Mouse (Mus musculus) heart, embryonic 11.5 days (tissue): Measurements from ENCODE around the gene Zan. TPM values are rescaled to one million over a fixed set of nuclear protein-coding genes. Genes with fewer than 3 reads are reported as not detected.

ENCODE experiments used
- ATAC-seq: fragments of 200-750 bp; cut with Nextera tagmentation; replicated peaks from 2 replicates; pipeline ENCODE4 v1.8.0; 2017; ENCODE audit warnings: moderate library complexity; ENCODE audit not compliant: insufficient number of reproducible peaks, low FRiP score, low TSS enrichment
- H3K27ac ChIP-seq: fragments of 300-500 bp; sonication (generic); 2 replicates; pipeline ENCODE4 v1.5.1; 2014; ENCODE audit warnings: mild to moderate bottlenecking, low read depth, low read length
- H3K27me3 ChIP-seq: fragments of 300-500 bp; sonication (generic); 2 replicates; pipeline ENCODE4 v1.6.1; 2014; ENCODE audit warnings: mild to moderate bottlenecking, low read length, mixed read lengths; ENCODE audit not compliant: control insufficient read depth, insufficient read depth
- H3K36me3 ChIP-seq: fragments of 300-500 bp; sonication (generic); 2 replicates; pipeline ENCODE4 v1.6.1; 2014; ENCODE audit warnings: mild to moderate bottlenecking, low read length, moderate library complexity, mixed read lengths; ENCODE audit not compliant: control insufficient read depth, insufficient read depth
- H3K4me1 ChIP-seq: fragments of 300-500 bp; sonication (generic); 2 replicates; pipeline ENCODE4 v1.6.1; 2014; ENCODE audit warnings: low read length; ENCODE audit not compliant: control insufficient read depth, insufficient read depth
- H3K4me2 ChIP-seq: fragments of 300-500 bp; sonication (generic); 2 replicates; pipeline ENCODE4 v1.6.1; 2014; ENCODE audit warnings: mild to moderate bottlenecking, moderate library complexity
- H3K4me3 ChIP-seq: fragments of 300-500 bp; sonication (generic); 2 replicates; pipeline ENCODE4 v1.5.1; 2014; ENCODE audit warnings: low read depth, low read length
- H3K9ac ChIP-seq: fragments of 300-500 bp; sonication (generic); 2 replicates; pipeline ENCODE4 v1.6.1; 2014; ENCODE audit warnings: mild to moderate bottlenecking, low read depth, low read length, moderate library complexity
- H3K9me3 ChIP-seq: fragments of 300-500 bp; sonication (generic); replicated peaks from 2 replicates; pipeline ENCODE4 v1.6.1; 2016; ENCODE audit warnings: low read length; ENCODE audit not compliant: control insufficient read depth
- WGBS: fragments of 180-500 bp; shearing (Covaris S2); extraction: QIAGEN DNeasy Blood & Tissue Kit; methylation state at CpG from one replicate; pipeline ENCODE4 v1.1.7; 2014; ENCODE audit not compliant: insufficient replicate concordance; 5-methylcytosine and 5-hydroxymethylcytosine counted together
- polyA plus RNA-seq: library from polyadenylated mRNA; unstranded; fragments of >200 nt; fragmentation: Nextera tagmentation; extraction: Ambion mirVana; gene quantifications from 2 replicates; pipeline ENCODE4 v1.2.1, GENCODE M21; 2014

Gene Zan
- polyA plus RNA-seq: 0.03 and 0.11 TPM in 2 replicates

DNA sequence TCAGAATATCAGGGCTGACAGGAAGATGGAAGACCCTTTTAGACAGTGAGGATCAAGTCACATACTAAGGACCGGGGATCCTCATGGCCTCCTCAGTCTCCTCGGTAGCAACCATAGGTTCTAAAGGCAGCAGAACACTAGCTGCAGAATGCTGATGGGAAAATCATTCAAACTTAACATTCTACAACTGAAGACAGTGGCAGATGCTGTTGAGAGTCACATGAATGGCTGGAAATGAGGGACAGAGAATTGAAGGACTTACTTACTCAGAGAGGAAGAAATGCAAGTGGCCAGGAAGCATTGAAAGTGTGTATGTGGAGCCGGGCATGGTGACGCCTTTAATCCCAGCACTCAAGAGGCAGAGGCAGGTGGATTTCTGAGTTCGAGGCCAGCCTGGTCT, at the start of gene Zan:
Gene Zan, minus strand, starts transcription at position 101 of the 400 bp plus-strand sequence.
- H3K4me2 ChIP-seq: no peak within 1 kb of the TSS
- no peaks in the 10 kb centered on the region for H3K4me1 ChIP-seq
- H3K27me3 ChIP-seq: no peaks in the 10 kb centered on the region; the same call in 1 of the 2 replicates
- no peak within 1 kb of the TSS for H3K4me3 ChIP-seq
- no peaks in the 10 kb centered on the region for H3K9me3 ChIP-seq
- no peaks in the 10 kb centered on the region for H3K36me3 ChIP-seq
- no peak for ATAC-seq
- H3K9ac ChIP-seq: no peak within 1 kb of the TSS
- no peak within 1 kb of the TSS for H3K27ac ChIP-seq
- WGBS: 78% methylated on average over 5 of the region's 5 CpGs

DNA sequence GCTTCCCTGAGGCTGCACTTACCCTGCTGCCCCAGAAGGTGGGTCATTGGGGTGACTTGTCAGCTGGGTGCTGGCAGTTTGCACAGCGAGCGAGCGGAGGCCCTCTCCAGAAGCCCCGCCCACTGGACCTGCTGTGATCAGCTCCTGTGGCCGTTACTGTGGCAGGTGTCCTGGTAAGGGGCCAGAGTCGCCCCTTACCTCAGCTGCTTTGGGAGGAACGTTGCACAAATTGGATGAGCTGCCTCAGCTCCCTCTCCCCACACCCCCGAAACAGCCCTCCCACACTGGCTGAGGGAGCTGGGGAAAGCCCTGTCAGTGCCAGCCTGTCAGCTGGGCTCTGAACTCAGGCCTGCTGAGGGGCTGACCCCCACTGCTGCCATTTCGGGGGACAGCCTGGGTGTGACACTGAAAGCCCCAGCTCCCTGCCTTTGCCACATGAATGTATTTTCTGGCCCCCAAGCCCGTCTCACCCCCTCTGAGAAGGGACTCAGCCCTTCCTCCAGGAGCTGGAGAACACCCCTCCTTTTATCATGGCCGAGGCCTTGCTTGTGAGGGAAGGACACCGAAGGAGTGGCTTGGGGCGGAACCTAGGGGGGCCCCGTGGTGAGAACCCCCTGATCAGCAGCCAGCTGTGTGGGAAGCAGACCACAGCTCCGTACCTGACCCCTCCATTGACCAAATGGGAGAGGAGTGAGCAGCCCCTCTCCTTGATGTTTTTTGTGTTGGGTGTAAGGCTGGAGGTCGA, 49.5 kb upstream of the Zan start:
- Histone ChIP-seq H3K4me1 (peaks cover 10% of the 10 kb centered on the region; the same call in 1 of the 2 replicates), H3K9ac (no peak overlapping the region), H3K27me3 (no peaks in the 10 kb centered on the region), H3K36me3 (peaks cover 65% of the 10 kb centered on the region), H3K9me3 (no peaks in the 10 kb centered on the region), H3K4me3 (no peak overlapping the region), H3K27ac (no peak overlapping the region), H3K4me2 (no peak overlapping the region)
- WGBS: 56% methylated on average over 16 of the region's 16 CpGs
- no peak for ATAC-seq

DNA sequence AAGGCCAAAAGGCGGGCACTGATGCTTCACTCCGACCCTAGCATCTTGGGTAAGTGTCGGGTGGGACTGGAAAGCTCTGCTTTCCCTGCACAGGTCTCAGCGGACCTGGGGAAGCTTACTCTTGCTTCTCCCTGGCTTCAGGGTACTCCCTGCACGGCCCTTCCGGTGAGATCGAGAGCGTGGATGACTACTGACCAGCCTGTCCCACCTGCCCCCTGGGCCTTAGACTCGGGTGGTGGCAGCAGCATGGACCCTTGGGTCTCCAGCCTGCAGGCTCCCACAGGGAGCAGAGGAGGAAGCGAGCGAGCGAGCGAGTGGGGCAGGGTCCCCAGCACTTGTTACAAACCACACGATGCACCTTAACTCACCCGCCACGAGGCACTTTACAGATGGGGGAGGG, 48.6 kb upstream of the Zan start:
- no peak for ATAC-seq
- H3K36me3 ChIP-seq: peaks cover 72% of the 10 kb centered on the region
- H3K27me3 ChIP-seq: no peaks in the 10 kb centered on the region
- no peak overlapping the region for H3K27ac ChIP-seq
- H3K4me3 ChIP-seq: no peak overlapping the region
- WGBS: 82% methylated on average over 16 of the region's 16 CpGs
- no peak overlapping the region for H3K9ac ChIP-seq
- H3K9me3 ChIP-seq: no peaks in the 10 kb centered on the region
- H3K4me2 ChIP-seq: no peak overlapping the region
- peaks cover 10% of the 10 kb centered on the region; the same call in 1 of the 2 replicates for H3K4me1 ChIP-seq

DNA sequence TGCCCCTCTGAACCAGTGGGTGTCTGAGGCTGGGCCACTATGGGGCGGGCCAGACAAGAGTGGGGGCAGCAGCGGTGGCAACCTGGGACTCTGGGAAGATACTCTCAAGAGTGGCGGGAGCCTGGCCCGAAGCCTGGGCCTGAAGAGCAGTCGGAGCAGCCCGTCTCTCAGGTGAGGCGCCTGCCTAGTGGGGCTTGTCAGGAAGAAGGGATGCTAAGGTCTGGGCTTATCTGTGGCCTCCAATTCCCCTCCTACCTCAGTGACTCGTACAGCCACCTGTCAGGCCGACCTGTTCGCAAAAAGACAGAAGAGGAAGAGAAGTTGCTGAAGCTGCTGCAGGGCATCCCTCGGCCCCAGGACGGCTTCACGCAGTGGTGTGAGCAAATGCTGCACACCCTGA, 47.8 kb upstream of the Zan start:
- no peaks in the 10 kb centered on the region for H3K27me3 ChIP-seq
- H3K36me3 ChIP-seq: peaks cover 76% of the 10 kb centered on the region
- no peak overlapping the region for H3K9ac ChIP-seq
- ATAC-seq: no peak
- no peaks in the 10 kb centered on the region for H3K9me3 ChIP-seq
- no peak overlapping the region for H3K4me3 ChIP-seq
- H3K27ac ChIP-seq: no peak overlapping the region
- H3K4me1 ChIP-seq: 0 out of 2 replicates have a peak, but pooled peaks cover 7% of the 10 kb centered on the region
- H3K4me2 ChIP-seq: no peak overlapping the region
- 91% methylated on average over 13 of the region's 13 CpGs for WGBS

DNA sequence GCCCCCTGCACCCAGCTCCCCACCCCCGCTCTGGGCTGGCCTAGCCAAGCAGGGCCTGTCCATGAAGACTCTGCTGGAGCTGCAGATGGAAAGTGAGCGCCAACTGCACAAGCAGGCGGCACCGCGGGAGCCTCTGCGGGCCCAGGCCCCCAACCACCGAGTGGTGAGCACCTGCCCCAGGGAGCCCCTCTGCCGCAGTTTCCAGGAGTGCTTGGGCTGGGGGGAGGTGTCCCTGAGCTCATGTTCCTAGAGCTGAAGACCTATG, 47.3 kb upstream of the Zan start:
- Histone ChIP-seq H3K9me3 (no peaks in the 10 kb centered on the region), H3K4me2 (no peak overlapping the region), H3K4me3 (no peak overlapping the region), H3K27me3 (no peaks in the 10 kb centered on the region), H3K27ac (no peak overlapping the region), H3K9ac (no peak overlapping the region), H3K36me3 (peaks cover 76% of the 10 kb centered on the region), H3K4me1 (0 out of 2 replicates have a peak, but pooled peaks cover 7% of the 10 kb centered on the region)
- ATAC-seq: no peak
- WGBS: 81% methylated on average over 8 of the region's 8 CpGs

DNA sequence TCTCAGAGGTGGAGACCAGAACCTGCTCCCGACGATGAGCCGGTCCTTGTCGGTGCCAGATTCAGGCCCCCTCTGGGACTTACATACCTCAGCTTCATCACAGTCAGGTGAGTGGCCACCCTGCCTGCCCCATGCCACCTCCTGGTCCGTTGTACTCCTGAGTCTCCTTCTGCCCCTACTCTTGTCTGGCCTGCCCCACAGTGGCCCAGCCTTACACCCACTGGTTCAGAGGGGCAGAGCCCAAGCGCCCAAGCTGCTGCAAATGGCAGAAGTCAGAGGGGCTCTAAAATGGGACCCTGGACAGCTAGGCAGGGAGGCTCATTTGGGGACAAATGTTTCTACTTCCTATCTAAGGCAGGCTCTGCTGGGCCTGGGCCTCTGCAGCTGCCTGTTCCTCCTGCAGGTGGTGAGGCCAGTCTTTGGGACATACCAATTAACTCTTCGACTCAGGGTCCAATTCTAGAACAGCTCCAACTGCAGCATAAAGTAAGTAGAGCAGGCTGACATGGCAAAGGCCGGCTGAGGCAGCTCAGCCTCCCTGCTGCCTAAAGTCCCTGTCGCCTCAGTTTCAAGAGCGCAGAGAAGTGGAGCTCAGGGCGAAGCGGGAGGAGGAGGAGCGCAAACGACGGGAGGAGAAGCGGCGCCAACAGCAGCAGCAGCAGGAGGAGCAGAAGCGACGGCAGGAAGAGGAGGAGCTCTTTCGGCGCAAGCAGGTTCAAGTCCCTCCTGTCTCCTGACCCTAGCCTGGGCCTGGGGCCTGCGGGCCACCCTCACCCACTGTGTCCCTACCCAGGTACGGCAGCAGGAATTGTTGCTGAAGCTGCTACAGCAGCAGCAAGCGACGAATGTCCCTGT, 46.8 kb upstream of the Zan start:
- ATAC-seq: no peak
- Histone ChIP-seq H3K9ac (no peak overlapping the region), H3K4me3 (no peak overlapping the region), H3K4me2 (no peak overlapping the region), H3K36me3 (peaks cover 78% of the 10 kb centered on the region), H3K27ac (no peak overlapping the region), H3K9me3 (no peaks in the 10 kb centered on the region), H3K27me3 (no peaks in the 10 kb centered on the region), H3K4me1 (0 out of 2 replicates have a peak, but pooled peaks cover 7% of the 10 kb centered on the region)
- 82% methylated on average over 25 of the region's 25 CpGs for WGBS

DNA sequence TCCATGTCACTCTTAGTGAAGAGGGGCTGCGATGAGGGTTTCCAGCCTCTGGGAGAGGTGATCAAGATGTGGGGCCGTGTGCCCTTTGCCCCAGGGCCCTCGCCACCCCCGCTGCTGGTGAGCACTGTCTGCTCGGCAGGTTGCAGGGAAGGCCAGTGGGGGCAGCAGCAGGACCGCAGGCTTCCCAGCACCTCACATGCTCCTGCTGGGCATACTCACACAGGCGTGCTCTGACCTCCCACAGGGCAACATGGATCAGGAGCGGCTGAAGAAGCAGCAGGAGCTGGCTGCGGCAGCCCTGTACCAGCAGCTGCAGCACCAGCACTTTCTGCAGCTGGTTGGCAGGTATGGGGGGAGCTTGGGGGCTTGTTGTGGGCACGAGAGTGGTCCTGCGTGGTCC, 45.8 kb upstream of the Zan start:
- Histone ChIP-seq H3K4me3 (no peak overlapping the region), H3K4me2 (no peak overlapping the region), H3K27me3 (no peaks in the 10 kb centered on the region), H3K27ac (no peak overlapping the region), H3K36me3 (peaks cover 69% of the 10 kb centered on the region), H3K9ac (no peak overlapping the region), H3K4me1 (0 out of 2 replicates have a peak, but pooled peaks cover 7% of the 10 kb centered on the region), H3K9me3 (no peaks in the 10 kb centered on the region)
- ATAC-seq: no peak
- 83% methylated on average over 11 of the region's 11 CpGs for WGBS

DNA sequence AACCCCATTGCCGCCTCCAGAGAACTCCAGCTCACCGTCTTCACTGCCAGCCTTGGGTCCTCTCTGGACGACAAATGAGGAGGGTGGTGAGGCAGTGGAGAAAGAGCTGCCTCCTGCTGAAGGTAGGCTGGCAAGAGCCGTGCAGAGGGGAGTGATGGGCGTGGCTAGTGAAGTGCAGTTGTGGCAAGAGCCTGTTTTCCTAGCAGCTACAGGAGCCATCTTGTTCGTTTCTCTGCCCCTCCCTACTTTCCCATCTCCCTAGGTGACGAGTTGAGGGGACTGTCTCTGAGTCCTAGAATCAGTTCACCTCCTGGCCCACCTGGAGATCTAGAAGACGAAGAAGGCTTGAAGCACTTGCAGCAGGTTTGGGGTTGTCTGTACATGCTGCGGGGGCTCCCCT, 45.0 kb upstream of the Zan start:
- WGBS: 77% methylated on average over 9 of the region's 9 CpGs
- no peaks in the 10 kb centered on the region for H3K27me3 ChIP-seq

More for the DNA sequence above, 45.0 kb upstream of the Zan start:
- Histone ChIP-seq H3K4me3 (no peak overlapping the region), H3K9ac (no peak overlapping the region), H3K27ac (no peak overlapping the region), H3K9me3 (no peaks in the 10 kb centered on the region), H3K4me2 (no peak overlapping the region), H3K4me1 (0 out of 2 replicates have a peak, but pooled peaks cover 4% of the 10 kb centered on the region), H3K36me3 (peaks cover 66% of the 10 kb centered on the region)
- ATAC-seq: no peak
